Mouse (Mus musculus): Measurements from ENCODE around the gene Ear14. TPM values are rescaled to one million over a fixed set of nuclear protein-coding genes. Genes with fewer than 3 reads are reported as not detected.
A peak's percentile ranks its signal among the peaks of the same experiment; 100 is the strongest.
"Not testable (repeated sequence)": the region's sequence is repeated elsewhere in the genome, so short reads cannot be mapped to it uniquely, and the experiment has no call there.

The Ear14 gene
- not detected in 2 replicates for polyA plus RNA-seq (2012; rRNA removed)

DNA sequence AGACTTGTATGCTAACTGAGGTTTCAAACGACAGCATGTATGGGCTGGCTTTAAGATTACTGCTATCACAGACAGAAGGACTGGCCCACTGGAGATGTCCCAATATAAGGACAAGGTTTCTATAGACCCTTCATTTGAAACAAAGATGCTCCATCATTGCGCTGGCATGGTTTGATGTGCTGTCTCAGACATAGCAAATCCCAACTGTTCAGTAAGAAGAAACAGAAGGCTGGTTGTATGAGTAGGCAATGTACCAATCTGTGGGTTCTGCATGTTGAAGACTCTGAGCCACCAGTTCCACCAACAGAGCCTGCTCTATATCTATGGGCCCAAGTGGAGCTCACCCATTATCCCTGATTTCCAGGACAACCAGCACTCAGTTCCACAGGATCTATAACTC, at the start of gene Ear14:
Gene Ear14, plus strand, starts transcription at position 277 of the 400 bp plus-strand sequence.
- DNase-seq (ENCODE audit: low read depth, low spot score): no peak
- 93% methylated on average over 2 of the region's 2 CpGs for WGBS

DNA sequence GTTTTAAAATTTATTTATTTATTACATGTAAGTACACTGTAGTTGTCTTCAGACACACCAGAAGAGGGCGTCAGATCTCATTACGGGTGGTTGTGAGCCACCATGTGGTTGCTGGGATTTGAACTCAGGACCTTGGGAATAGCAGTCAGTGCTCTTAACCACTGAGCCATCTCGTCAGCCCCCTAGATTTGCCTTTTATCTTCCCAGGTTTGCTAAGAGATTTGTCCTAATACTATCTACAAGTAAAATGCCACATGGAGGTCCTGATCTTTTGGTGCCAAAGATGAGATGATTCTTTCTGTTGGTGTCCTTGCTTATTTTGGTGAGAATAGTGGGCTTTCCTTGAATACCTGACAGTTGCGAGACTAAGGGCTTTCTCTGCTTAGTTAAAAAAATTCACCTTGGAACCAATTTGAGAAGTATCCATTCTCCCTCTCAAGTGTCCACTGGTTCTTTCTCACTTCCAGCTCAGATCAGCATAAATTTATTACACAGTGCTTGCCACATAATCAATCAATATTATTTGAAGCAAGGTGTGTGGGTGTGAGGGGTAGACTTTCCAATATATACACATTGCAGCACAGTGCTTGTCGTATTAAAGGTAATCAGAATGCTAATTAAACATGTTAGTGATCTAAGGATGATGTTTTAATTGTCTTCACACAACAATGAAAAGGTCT, 47.0 kb upstream of the Ear14 start:
- 82% methylated on average over 5 of the region's 5 CpGs for WGBS
- no peak for DNase-seq (ENCODE audit: low read depth, low spot score)

DNA sequence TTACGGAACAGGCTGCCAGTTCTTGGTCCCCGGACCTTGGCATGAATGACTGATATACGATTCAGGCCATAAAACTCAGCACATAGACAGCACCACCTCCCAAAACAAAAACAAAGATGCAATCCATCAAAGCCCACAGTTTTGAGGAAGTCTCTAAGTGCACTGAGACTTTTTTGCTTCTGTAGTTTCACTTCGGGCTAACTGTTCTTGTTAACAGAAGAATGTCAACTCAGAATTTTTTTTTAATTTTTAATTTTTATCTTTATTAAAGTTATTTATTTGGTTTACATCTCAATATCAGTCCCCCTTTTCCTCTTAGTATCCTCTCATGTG, 46.5 kb upstream of the Ear14 start:
- no peak for DNase-seq (ENCODE audit: low read depth, low spot score)
- 29% methylated on average over 4 of the region's 4 CpGs for WGBS

DNA sequence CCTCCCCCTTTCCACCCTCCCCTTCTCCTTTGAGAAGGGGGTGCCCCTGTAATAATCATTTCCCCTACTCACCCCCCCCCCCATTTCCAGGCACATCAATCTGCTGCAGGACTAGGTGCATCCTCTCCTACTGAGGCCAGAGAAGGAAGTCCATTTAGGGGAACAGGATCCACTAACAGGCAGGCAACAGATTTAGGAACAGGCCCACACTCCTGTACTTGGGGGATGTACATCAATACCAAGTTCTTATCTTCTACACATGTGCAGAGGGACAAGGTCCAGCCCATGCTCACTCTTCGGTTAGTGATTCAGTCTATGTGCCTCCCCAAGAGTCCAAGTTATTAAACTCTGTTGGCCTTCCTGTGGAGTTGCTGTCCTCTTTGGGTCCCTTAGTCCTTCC, 46.1 kb upstream of the Ear14 start:
- DNase-seq (ENCODE audit: low read depth, low spot score): no peak
- WGBS: 85% methylated on average over 1 of the region's 1 CpGs

DNA sequence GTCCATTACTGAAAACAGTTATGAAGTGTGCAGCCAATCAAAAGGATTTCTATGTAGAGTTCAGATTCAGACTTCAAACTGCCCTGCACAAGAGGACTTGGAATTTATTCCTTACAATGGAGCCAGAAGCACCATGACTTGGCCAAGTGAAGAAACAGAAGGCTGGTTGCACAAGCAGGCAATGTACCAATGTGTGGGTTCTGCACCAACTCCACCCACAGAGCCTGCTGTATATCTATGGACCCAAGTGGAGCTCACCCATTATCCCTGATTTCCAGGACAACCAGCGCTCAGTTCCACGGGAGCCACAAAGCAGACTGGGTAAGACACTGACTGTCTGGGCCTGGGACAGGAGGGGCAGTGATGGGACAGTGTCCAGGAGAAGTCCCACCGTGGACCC, 41.2 kb upstream of the Ear14 start, which contains the start of gene Rnase2b:
Gene Rnase2b, plus strand, starts transcription at position 285 of the 400 bp plus-strand sequence.
- not testable (repeated sequence) for DNase-seq (ENCODE audit: low read depth, low spot score)
- 97% methylated on average over 3 of the region's 3 CpGs for WGBS

DNA sequence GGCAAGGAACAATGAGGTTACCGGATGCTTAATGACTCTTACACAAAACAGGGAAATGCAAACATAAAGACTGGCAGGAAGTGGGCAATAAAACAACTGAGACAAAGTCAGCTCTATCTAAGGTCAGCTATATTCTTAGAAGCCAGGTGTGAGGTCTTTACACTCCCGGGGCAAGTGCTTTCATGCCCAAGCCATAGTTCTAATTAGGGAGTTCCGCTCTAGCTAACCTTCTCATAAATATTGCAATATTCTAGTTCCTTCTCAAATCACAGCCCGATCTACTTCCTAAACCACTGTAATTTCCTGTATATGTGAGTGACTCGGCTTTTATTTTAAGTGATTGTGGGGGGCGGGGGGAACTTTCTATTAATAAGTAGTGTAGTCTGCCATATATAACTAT, 39.9 kb upstream of the Ear14 start:
- WGBS: 56% methylated on average over 6 of the region's 6 CpGs
- not testable (repeated sequence) for DNase-seq (ENCODE audit: low read depth, low spot score)

DNA sequence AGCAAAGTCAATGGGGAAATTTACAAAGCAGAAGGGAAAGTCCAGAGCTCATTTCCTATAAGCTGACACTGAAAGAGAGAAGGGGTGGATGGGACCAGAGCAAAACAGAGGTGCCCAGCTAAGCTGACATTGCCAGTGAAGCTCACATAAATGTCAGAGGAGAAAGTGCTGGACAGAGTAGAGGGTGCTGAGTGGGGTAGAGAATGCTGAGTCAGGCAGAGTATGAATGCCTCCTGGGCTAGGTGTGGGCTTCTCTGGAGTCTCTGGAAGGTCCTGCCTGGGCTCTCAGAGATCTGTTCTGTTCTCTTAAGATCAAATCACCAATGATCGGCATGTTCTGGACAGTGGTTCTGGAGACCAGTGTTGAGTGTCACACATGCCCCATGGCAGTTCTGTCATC, 37.8 kb upstream of the Ear14 start:
- 96% methylated on average over 1 of the region's 1 CpGs for WGBS
- no peak for DNase-seq (ENCODE audit: low read depth, low spot score)

DNA sequence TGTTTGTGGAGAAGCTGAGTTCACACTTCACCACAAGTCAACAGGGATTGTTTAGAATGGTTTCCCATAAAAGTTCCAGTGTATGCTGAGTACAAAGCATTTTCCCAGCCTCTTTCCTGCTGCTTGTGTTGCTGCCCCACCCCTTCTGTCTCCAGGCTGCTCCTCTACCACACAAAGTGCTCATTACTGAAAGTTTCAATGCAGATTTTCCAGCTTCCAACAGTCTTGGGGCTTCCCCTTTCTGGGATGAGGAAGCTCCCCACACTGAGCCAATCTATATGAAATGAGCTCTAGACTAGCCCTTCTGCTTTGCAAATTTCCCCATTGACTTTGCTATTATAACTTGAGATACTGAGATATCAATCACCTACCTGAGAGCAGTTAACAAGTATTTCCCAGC, 37.1 kb upstream of the Ear14 start:
- no peak for DNase-seq (ENCODE audit: low read depth, low spot score)

DNA sequence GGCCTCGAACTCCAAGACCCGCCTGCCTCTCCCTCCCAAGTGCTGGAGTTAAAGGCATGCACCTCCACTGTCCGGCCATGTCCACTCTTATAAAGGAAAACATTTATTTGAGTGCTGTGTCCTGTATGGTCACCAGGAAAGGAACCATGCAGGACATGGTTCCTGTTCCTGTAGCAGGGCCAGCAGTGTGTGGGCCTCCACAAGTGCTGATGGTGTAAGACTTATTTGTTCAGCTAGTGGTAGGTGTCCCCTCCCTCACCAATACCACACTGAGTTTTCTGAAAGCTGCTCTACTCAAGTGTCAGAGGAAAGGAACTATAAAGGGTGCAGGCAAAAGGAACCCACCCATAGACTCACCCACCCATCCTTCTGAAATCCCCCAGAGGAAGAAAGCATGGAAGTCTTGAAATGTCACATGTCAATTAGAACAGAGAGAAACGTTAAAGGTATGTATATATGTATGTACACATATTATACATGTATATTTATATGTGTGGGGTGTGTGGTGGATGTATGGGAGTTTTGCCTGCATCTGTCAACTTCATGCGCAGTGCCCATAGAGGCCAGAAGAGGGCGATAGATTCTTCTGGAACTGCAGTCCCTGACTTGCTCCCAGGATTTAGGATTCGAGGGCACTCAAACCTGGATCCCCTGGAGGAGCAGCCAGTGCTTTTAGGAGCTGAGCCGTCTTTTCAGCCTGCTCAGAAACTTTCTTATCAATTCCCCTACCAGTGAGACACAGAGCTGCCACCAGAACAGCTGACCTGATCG, 30.9 kb upstream of the Ear14 start:
- DNase-seq (ENCODE audit: low read depth, low spot score): not testable (repeated sequence)
- 43% methylated on average over 9 of the region's 9 CpGs for WGBS

DNA sequence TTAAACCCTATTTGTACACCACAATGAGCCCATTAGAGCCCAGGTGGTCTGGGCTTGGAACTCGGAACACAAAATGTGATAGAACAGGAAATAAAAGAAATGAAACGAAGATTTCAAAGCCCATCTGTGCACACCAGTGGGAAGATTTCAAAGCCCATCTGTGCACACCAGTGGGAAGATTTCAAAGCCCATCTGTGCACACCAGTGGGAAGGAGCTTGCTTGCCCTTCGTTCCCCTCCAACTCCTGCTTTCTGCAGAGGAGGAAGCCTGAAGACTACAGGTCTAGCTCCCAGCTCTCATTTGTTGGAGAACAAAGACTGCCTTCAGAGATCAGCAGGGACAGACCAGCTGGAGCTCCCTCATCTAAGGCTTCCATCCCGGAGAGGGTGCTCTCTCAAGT, 30.2 kb upstream of the Ear14 start:
- not testable (repeated sequence) for DNase-seq (ENCODE audit: low read depth, low spot score)
- 65% methylated on average over 4 of the region's 4 CpGs for WGBS

DNA sequence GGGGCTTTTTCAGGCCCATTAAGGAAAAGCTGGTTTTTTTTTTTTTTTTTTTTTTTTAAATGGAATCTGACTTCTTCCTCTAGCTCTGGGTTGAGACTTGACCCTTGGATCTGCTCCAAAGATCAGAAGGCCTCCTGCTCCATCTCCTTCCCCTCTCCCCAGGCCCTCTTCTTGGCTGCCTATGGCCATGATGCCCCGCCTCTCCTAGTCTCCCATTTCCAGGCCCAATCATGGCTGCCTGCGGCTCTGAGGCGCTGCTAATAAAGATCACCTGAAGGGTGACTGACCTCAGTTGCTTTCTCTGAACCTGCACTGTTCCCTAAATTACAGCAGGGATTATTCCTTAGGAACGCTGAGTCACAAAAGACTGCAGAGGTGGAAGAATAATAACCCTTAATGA, 29.3 kb upstream of the Ear14 start:
- DNase-seq (ENCODE audit: low read depth, low spot score): no peak
- WGBS: 83% methylated on average over 4 of the region's 4 CpGs

DNA sequence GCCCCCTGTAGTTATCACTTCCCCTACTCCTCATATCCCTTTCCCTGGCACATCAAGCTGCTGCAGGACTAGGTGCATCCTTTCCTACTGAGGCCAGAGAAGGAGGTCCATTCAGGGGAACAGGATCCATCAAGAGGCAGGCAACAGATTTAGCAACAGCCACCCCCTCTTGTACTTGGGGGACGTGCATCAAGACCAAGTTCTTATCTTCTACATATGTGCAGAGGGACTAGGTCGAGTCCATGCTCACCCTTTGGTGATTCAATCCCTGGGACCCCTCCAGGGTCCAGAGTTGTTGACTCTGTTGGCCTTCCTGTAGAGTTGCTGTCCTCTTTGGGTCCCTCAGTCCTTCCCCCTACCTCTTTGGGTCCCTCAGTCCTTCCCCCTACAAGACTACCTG, 22.1 kb upstream of the Ear14 start:
- WGBS: 83% methylated on average over 2 of the region's 2 CpGs
- not testable (repeated sequence) for DNase-seq (ENCODE audit: low read depth, low spot score)

DNA sequence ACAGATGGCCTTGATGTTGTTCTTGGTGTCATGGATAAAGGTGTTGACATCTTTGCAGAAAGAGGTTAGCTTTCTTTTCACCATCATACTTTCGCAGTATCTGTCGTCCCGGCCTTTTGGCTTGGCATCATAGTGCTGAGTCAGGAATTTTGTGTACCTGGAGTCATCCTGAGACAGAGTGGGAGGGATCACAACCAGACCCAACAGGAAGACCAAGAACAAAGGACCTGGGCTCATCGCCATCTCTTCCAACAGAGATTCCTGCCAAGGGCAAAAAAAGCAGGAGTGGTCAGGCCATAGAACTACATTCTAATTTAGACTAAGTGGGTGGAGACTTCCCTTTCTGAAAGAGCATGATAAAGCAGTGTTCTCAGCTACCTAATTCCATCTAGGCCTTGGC, 7.5 kb upstream of the Ear14 start:
- 88% methylated on average over 4 of the region's 4 CpGs for WGBS
- no peak for DNase-seq (ENCODE audit: low read depth, low spot score)

DNA sequence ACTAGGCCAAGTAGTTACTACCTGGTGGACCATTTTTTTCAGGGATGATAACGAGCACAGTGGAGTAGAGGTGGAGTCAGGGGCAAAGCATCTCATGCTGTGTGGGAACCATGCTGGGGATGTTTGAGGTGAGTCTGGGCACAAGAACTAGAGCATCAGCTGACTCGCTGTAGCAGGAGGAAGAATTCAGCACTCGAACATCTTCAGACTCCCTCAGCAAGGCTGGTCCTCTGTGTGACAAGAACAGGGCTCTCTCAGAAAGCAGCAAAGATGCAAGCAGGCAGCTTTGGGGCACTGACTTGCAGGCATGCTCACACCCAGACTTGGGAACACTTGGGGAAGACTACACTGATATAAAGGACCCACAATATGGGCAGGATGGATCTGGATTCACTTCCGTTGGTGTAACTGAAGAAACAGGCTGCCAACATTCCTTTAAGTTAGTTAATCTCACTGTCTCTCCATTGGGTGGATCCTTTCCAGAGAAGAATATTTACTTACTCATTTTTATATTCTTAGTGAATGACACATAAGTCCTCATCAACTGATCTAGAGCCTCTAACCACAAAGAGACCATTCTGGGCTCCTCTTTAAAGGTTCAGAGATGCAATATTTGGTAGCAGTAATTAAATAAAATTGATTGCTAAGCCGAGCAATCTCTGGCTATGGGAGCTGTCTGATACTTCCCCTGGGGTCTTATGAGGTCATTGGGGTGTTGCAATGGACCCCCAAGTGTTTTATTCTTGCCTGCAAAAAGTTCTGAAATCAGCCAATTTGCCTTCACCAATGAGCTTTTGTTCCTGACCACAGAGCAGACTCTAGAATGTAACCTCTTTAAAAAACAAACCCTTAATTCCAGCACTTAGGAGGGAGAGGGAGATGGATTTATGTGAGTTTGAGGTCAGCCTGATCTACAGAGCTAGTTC, 3.8 kb upstream of the Ear14 start, which contains the start of gene Ang2:
Gene Ang2, minus strand, starts transcription at position 51 of the 926 bp plus-strand sequence.
- DNase-seq (ENCODE audit: low read depth, low spot score): no peak
- 68% methylated on average over 5 of the region's 5 CpGs for WGBS

DNA sequence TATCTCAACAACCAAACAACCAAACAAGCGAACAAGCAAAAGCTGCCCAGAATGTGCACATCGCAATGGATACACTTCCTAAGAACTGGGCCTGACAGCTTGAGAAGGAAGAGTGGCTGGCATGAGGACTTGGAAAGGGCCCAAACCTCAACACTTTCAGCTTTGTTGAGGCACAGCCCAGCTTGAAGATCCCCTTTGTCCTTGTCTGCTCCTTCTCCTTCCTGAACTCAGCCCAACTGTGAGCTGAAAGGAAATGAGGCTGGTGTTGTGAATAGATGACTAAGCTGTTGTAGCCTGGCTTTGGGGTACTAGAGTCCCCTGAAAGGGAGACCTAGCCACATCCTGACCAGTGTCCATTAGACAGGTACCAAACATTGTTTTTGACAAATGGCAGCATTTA, 3.1 kb upstream of the Ear14 start:
- 89% methylated on average over 2 of the region's 2 CpGs for WGBS
- no peak for DNase-seq (ENCODE audit: low read depth, low spot score)

DNA sequence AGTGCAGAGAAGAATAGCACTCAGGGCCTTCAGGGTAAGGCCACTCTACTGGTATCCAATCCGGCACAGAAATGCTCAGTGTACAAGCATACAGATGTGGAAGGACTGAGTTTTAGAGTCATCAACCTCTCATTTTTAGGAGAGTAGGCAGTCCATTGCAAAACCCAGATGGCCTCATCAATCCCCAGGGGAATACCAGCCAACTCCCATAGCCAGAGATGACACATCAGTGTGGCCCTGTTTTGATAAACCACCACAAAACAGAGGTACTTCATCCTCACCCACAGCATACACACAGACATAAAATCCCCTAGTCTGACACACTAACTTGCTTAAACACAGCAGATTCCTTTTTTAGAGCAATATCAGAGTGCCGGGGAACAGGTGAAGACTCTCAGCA, 2.7 kb upstream of the Ear14 start:
- 88% methylated on average over 2 of the region's 2 CpGs for WGBS
- no peak for DNase-seq (ENCODE audit: low read depth, low spot score)

DNA sequence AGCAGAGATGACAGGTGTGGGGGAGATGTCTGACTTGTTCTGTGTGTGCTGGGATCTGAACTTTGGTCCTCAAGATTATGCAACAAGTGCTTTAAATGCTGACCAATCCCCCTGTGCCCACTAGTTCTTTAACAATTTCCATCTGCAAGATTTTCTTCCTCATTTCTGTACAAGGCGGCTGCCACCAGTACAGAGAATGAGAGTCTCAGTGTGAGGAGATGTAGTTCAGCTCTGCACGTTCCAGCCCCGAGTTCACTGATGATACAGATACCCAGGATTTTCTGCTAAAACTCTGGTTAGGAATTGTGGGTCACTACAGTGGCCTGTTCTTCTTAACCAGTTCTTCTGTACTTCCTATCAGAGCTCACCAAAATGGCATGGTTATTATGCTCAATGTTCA, 16.9 kb downstream of the Ear14 start:
- WGBS: 76% methylated on average over 3 of the region's 3 CpGs
- not testable (repeated sequence) for DNase-seq (ENCODE audit: low read depth, low spot score)

DNA sequence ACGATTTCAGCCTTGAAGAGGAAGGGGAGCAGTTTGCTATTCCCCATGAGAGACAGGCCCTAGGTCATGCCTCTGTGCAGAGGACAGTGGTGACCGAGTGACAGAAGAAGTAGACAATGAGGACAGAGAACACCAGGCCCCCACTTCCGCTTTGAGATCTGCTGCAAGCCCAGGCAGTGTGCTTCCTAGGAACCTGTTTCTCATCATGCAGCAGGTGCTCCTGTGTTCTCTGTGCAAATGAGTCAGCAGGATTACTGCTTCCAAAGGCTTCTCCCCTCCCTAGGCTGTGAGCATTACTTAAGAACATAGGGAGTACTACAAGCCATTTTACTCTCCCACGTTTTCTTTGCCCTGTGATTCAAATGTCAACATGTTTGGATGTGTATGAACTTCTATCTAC, 26.5 kb downstream of the Ear14 start:
- 49% methylated on average over 4 of the region's 4 CpGs for WGBS

DNA sequence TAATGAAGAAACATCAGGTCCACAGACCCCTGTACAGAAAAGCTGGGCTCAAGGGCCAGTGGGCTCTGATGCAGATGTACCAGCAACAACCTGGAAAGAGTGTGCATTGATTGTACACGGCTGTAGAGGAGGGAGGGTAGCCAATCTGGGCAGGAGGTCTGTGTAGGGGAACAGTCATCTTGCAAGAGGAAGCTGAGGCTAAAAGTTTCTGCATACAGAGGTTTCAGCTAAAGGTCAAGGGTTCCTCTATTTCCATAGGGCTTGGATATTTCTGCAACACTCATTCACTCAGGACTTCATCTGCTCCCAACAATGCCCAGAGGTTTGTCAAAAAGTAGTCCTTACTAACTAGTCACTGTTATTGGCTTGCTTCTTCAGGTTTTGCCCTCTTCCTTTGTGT, 34.3 kb downstream of the Ear14 start:
- WGBS: 82% methylated on average over 1 of the region's 1 CpGs
- DNase-seq (ENCODE audit: low read depth, low spot score): not testable (repeated sequence)

More for the DNA sequence above, 26.5 kb downstream of the Ear14 start:
- not testable (repeated sequence) for DNase-seq (ENCODE audit: low read depth, low spot score)

DNA sequence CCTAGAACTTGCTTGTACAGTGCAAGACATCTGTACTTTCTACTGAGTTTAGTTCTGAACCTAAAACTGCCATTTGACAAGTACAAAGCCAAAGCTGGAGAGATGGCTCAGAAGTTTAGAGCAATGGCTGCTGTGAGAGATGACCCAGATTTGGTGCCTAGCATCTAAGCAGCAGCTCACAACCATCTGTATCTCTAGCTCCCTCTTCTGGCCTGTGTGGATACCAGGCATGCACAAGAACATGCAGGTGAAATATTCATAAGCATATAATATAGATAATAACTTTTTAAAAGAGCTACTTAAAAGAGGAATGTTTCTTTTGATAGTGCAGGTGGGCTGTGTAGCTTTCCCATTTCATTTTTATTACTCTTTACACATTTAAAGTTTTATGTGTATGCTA, 37.7 kb downstream of the Ear14 start:
- peak; percentile 2 for DNase-seq (ENCODE audit: low read depth, low spot score)
